Mouse (Mus musculus): ENCODE measurements at regions not wholly inside any gene's neighbourhood (a gene's known extent, or its start where the extent isn't known, plus 50 kb on each side); places are given as distances from the start of the nearest gene placed in this dataset.
"Not testable (repeated sequence)": the region's sequence is repeated elsewhere in the genome, so short reads cannot be mapped to it uniquely, and the experiment has no call there.

- not testable (repeated sequence) for H3K4me1 ChIP-seq (replicated peaks; ENCODE audit: control insufficient read depth, insufficient read depth, low read length); H3K4me2 ChIP-seq (replicated peaks); H3K36me3 ChIP-seq (replicated peaks; ENCODE audit: control insufficient read depth, insufficient read depth); H3K9me3 ChIP-seq (ENCODE audit: control insufficient read depth, low read length); H3K4me3 ChIP-seq (replicated peaks; ENCODE audit: low read length); H3K9ac ChIP-seq; H3K27me3 ChIP-seq (ENCODE audit: control insufficient read depth, insufficient read depth, low read length); H3K27ac ChIP-seq; ATAC-seq (ENCODE audit: low FRiP score); DNase-seq (ENCODE audit: low spot score)
- WGBS, result 86% methylated on average over 2 of the region's 2 CpGs
Measured at GRCm38 (mm10) chr12:119102106-119102505, 135.9 kb upstream of the Abcb5 start.

- no peak for DNase-seq (ENCODE audit: low spot score)
- no peak overlapping the region for H3K4me3 ChIP-seq (replicated peaks; ENCODE audit: low read length)
- H3K27me3 ChIP-seq (ENCODE audit: control insufficient read depth, insufficient read depth, low read length), result no peaks in the 10 kb centered on the region
- H3K4me2 ChIP-seq (replicated peaks), result no peak overlapping the region
- no peaks in the 10 kb centered on the region for H3K4me1 ChIP-seq (replicated peaks; ENCODE audit: control insufficient read depth, insufficient read depth, low read length)
- ATAC-seq (ENCODE audit: low FRiP score), result no peak
- no peak overlapping the region for H3K27ac ChIP-seq
- H3K9me3 ChIP-seq (ENCODE audit: control insufficient read depth, low read length), result 0 out of 2 replicates have a peak, but pooled peaks cover 3% of the 10 kb centered on the region
- H3K9ac ChIP-seq, result no peak overlapping the region
- no peaks in the 10 kb centered on the region for H3K36me3 ChIP-seq (replicated peaks; ENCODE audit: control insufficient read depth, insufficient read depth)
Measured at GRCm38 (mm10) chr12:119099736-119100135, 133.5 kb upstream of the Abcb5 start.

- H3K4me1 ChIP-seq (replicated peaks; ENCODE audit: control insufficient read depth, insufficient read depth, low read length), result no peaks in the 10 kb centered on the region
- H3K4me2 ChIP-seq (replicated peaks), result no peak overlapping the region
- no peak for DNase-seq (ENCODE audit: low spot score)
- no peak overlapping the region for H3K9ac ChIP-seq
- H3K9me3 ChIP-seq (ENCODE audit: control insufficient read depth, low read length), result no peaks in the 10 kb centered on the region
- no peaks in the 10 kb centered on the region for H3K36me3 ChIP-seq (replicated peaks; ENCODE audit: control insufficient read depth, insufficient read depth)
- no peak overlapping the region for H3K4me3 ChIP-seq (replicated peaks; ENCODE audit: low read length)
- no peaks in the 10 kb centered on the region for H3K27me3 ChIP-seq (ENCODE audit: control insufficient read depth, insufficient read depth, low read length)
- 42% methylated on average over 1 of the region's 1 CpGs for WGBS
- no peak for ATAC-seq (ENCODE audit: low FRiP score)
- H3K27ac ChIP-seq, result no peak overlapping the region
Measured at GRCm38 (mm10) chr12:119097814-119098213, 131.6 kb upstream of the Abcb5 start.

DNA sequence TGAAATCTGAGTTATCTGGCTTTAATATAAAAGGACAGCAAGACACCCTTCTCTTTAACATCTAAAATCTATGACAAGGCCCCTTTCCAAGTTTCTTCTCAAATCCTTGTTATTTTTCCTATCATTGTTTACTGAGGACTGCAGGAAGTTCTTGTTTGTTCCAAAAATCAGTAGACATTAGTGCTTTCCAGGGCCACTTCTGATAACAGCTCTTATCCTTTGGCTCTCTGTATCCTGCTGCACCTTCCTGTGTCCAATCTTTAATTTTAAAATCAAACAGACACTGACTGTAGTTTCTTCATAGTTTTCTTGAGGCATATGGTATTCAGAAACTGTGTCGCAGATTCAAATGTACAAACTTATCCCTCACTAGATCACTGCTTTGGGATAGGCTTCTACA, 128.1 kb upstream of the Abcb5 start:
- no peak for ATAC-seq (ENCODE audit: low FRiP score)
- Histone ChIP-seq H3K9me3 (ENCODE audit: control insufficient read depth, low read length) (no peaks in the 10 kb centered on the region), H3K36me3 (replicated peaks; ENCODE audit: control insufficient read depth, insufficient read depth) (no peaks in the 10 kb centered on the region), H3K9ac (no peak overlapping the region), H3K27me3 (ENCODE audit: control insufficient read depth, insufficient read depth, low read length) (no peaks in the 10 kb centered on the region), H3K4me3 (replicated peaks; ENCODE audit: low read length) (no peak overlapping the region), H3K4me1 (replicated peaks; ENCODE audit: control insufficient read depth, insufficient read depth, low read length) (no peaks in the 10 kb centered on the region), H3K4me2 (replicated peaks) (no peak overlapping the region), H3K27ac (no peak overlapping the region)
- DNase-seq (ENCODE audit: low spot score), result no peak
- 95% methylated on average over 1 of the region's 1 CpGs for WGBS

DNA sequence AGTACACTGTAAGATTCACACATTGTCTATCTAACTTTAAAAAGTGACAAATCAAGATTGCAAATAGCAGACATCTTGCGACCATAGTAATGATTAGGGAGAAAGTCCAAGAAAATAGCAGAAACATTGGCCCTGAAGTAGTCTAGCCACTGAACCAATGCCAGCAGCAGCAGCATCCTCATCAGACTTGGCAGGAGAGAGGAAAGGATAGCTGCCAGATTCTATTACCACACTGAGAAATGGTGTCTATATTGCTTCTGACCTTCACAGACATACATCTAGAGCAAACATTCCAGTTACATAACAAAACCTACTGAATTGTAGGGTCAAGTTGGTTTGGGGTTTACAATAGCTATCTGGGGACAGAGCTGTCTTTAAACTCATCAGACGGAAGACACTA, 127.2 kb upstream of the Abcb5 start:
- no peak overlapping the region for H3K9ac ChIP-seq
- ATAC-seq (ENCODE audit: low FRiP score), result no peak
- DNase-seq (ENCODE audit: low spot score), result no peak
- H3K27me3 ChIP-seq (ENCODE audit: control insufficient read depth, insufficient read depth, low read length), result no peaks in the 10 kb centered on the region
- H3K4me3 ChIP-seq (replicated peaks; ENCODE audit: low read length), result no peak overlapping the region
- H3K36me3 ChIP-seq (replicated peaks; ENCODE audit: control insufficient read depth, insufficient read depth), result no peaks in the 10 kb centered on the region
- H3K27ac ChIP-seq, result no peak overlapping the region
- WGBS, result 92% methylated on average over 2 of the region's 2 CpGs
- H3K4me2 ChIP-seq (replicated peaks), result no peak overlapping the region
- no peaks in the 10 kb centered on the region for H3K9me3 ChIP-seq (ENCODE audit: control insufficient read depth, low read length)
- H3K4me1 ChIP-seq (replicated peaks; ENCODE audit: control insufficient read depth, insufficient read depth, low read length), result no peaks in the 10 kb centered on the region

GRCm38 (mm10) chr12:119089292-119089691, 123.1 kb upstream of the Abcb5 start:
- H3K36me3 ChIP-seq (replicated peaks; ENCODE audit: control insufficient read depth, insufficient read depth), result no peaks in the 10 kb centered on the region
- no peak overlapping the region for H3K9ac ChIP-seq
- H3K9me3 ChIP-seq (ENCODE audit: control insufficient read depth, low read length), result no peaks in the 10 kb centered on the region
- ATAC-seq (ENCODE audit: low FRiP score) (no peak), DNase-seq (ENCODE audit: low spot score) (no peak)
- H3K27ac ChIP-seq, result no peak overlapping the region
- H3K4me2 ChIP-seq (replicated peaks), result no peak overlapping the region
- no peaks in the 10 kb centered on the region for H3K4me1 ChIP-seq (replicated peaks; ENCODE audit: control insufficient read depth, insufficient read depth, low read length)
- no peak overlapping the region for H3K4me3 ChIP-seq (replicated peaks; ENCODE audit: low read length)
- no peaks in the 10 kb centered on the region for H3K27me3 ChIP-seq (ENCODE audit: control insufficient read depth, insufficient read depth, low read length)
- WGBS, result 90% methylated on average over 2 of the region's 2 CpGs

DNA sequence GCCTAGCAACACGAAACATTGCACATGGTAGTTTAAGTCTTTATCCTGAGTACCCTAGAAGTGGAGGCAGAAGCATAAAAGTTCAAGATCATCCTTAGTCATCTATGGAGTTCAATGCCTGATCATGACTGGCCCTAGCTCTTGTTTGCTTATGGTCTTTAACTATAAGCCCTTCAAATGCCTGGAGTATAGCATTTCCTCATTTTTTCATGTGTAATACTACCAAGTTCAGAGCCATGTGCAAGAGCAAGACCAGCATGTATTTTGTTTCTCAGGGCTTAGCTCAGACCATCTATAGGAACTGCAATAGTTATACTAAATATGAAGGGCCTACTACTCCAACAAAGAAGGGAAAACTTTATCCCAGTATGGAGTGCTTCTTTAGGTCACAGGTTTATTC, 122.4 kb upstream of the Abcb5 start:
- H3K9me3 ChIP-seq (ENCODE audit: control insufficient read depth, low read length), result no peaks in the 10 kb centered on the region
- no peaks in the 10 kb centered on the region for H3K36me3 ChIP-seq (replicated peaks; ENCODE audit: control insufficient read depth, insufficient read depth)
- H3K9ac ChIP-seq, result no peak overlapping the region
- WGBS, result 91% methylated on average over 1 of the region's 1 CpGs
- ATAC-seq (ENCODE audit: low FRiP score), result no peak
- H3K4me1 ChIP-seq (replicated peaks; ENCODE audit: control insufficient read depth, insufficient read depth, low read length), result no peaks in the 10 kb centered on the region
- no peak overlapping the region for H3K4me2 ChIP-seq (replicated peaks)
- no peak overlapping the region for H3K27ac ChIP-seq
- no peaks in the 10 kb centered on the region for H3K27me3 ChIP-seq (ENCODE audit: control insufficient read depth, insufficient read depth, low read length)
- DNase-seq (ENCODE audit: low spot score), result no peak
- no peak overlapping the region for H3K4me3 ChIP-seq (replicated peaks; ENCODE audit: low read length)

- ATAC-seq (ENCODE audit: low FRiP score), result no peak
- no peak for DNase-seq (ENCODE audit: low spot score)
- no peak overlapping the region for H3K9ac ChIP-seq
- WGBS, result 87% methylated on average over 2 of the region's 2 CpGs
- H3K27me3 ChIP-seq (ENCODE audit: control insufficient read depth, insufficient read depth, low read length), result no peaks in the 10 kb centered on the region
- H3K27ac ChIP-seq, result no peak overlapping the region
- no peak overlapping the region for H3K4me3 ChIP-seq (replicated peaks; ENCODE audit: low read length)
- H3K4me1 ChIP-seq (replicated peaks; ENCODE audit: control insufficient read depth, insufficient read depth, low read length), result no peaks in the 10 kb centered on the region
- no peaks in the 10 kb centered on the region for H3K9me3 ChIP-seq (ENCODE audit: control insufficient read depth, low read length)
- no peak overlapping the region for H3K4me2 ChIP-seq (replicated peaks)
- no peaks in the 10 kb centered on the region for H3K36me3 ChIP-seq (replicated peaks; ENCODE audit: control insufficient read depth, insufficient read depth)
Measured at GRCm38 (mm10) chr12:119084814-119085213, 118.6 kb upstream of the Abcb5 start.

- H3K9ac ChIP-seq, result no peak overlapping the region
- ATAC-seq (ENCODE audit: low FRiP score) (no peak), DNase-seq (ENCODE audit: low spot score) (no peak)
- H3K4me2 ChIP-seq (replicated peaks), result no peak overlapping the region
- H3K4me1 ChIP-seq (replicated peaks; ENCODE audit: control insufficient read depth, insufficient read depth, low read length), result no peaks in the 10 kb centered on the region
- no peak overlapping the region for H3K27ac ChIP-seq
- no peak overlapping the region for H3K4me3 ChIP-seq (replicated peaks; ENCODE audit: low read length)
- H3K9me3 ChIP-seq (ENCODE audit: control insufficient read depth, low read length), result no peaks in the 10 kb centered on the region
- no peaks in the 10 kb centered on the region for H3K27me3 ChIP-seq (ENCODE audit: control insufficient read depth, insufficient read depth, low read length)
- no peaks in the 10 kb centered on the region for H3K36me3 ChIP-seq (replicated peaks; ENCODE audit: control insufficient read depth, insufficient read depth)
Measured at GRCm38 (mm10) chr12:119082781-119083180, 116.6 kb upstream of the Abcb5 start.

- DNase-seq (ENCODE audit: low spot score), result no peak
- no peak overlapping the region for H3K4me2 ChIP-seq (replicated peaks)
- H3K9ac ChIP-seq, result no peak overlapping the region
- ATAC-seq (ENCODE audit: low FRiP score), result no peak
- H3K9me3 ChIP-seq (ENCODE audit: control insufficient read depth, low read length), result no peaks in the 10 kb centered on the region
- H3K27me3 ChIP-seq (ENCODE audit: control insufficient read depth, insufficient read depth, low read length), result no peaks in the 10 kb centered on the region
- 62% methylated on average over 1 of the region's 1 CpGs for WGBS
- H3K4me1 ChIP-seq (replicated peaks; ENCODE audit: control insufficient read depth, insufficient read depth, low read length), result no peaks in the 10 kb centered on the region
- H3K4me3 ChIP-seq (replicated peaks; ENCODE audit: low read length), result no peak overlapping the region
- H3K36me3 ChIP-seq (replicated peaks; ENCODE audit: control insufficient read depth, insufficient read depth), result no peaks in the 10 kb centered on the region
- no peak overlapping the region for H3K27ac ChIP-seq
Measured at GRCm38 (mm10) chr12:119075825-119076224, 109.6 kb upstream of the Abcb5 start.
